Mouse (Mus musculus) T-cell, adult 2 months (primary cell): Measurements from ENCODE around the gene Rptor.

ENCODE experiments used
- DNase-seq: peaks from one replicate; pipeline ENCODE4 v3.0.0; 2022; ENCODE audit warnings: low spot score

The Rptor gene

GRCm38 (mm10) chr11:119907006-119907650 is 304.4 kb downstream of the Rptor start:
- no peak for DNase-seq

- DNase-seq, result no peak
These were observed 305.0 kb downstream of the Rptor start for GRCm38 (mm10) chr11:119907711-119908110.

DNA sequence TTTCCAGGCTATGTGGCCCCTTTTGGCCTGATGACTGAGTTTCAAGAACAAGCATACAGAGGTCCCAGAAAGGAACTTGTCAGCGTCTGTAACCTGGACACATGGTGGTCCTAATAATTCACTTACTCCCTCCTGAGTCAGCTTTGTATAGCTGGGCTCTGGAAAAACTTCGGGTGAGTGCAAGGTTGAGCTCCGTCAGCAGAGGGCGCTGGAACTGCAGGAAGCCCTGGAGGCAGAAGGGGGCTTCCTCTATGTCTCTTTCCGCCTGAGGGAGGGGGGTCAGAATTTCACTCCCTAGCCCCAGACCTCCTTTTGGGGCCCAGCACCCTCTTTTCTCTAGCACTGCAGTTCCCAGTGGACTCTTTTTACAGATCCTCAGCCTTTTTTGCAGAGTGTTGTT is 306.7 kb downstream of the Rptor start:
- DNase-seq, result peak; percentile 64

DNA sequence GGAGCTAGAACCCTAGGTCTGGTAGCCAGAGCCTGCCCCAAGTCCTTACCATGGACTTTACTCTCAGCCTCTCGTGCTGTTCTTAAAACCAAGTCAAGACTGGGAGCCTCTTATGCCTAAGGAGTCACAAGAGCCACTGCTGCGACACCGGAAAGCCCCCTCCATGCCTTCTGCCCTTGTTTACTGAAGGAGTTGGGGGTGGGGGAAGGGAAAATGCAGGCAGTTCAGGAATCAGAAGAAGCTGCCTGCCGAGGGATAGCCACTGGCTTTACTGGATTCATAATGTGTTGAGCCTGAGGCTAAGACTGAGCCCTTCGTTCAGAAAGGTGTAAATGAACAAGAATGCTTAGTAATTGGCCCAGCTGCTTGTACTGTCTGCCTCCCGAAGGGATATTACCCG is 310.1 kb downstream of the Rptor start:
- no peak for DNase-seq

DNA sequence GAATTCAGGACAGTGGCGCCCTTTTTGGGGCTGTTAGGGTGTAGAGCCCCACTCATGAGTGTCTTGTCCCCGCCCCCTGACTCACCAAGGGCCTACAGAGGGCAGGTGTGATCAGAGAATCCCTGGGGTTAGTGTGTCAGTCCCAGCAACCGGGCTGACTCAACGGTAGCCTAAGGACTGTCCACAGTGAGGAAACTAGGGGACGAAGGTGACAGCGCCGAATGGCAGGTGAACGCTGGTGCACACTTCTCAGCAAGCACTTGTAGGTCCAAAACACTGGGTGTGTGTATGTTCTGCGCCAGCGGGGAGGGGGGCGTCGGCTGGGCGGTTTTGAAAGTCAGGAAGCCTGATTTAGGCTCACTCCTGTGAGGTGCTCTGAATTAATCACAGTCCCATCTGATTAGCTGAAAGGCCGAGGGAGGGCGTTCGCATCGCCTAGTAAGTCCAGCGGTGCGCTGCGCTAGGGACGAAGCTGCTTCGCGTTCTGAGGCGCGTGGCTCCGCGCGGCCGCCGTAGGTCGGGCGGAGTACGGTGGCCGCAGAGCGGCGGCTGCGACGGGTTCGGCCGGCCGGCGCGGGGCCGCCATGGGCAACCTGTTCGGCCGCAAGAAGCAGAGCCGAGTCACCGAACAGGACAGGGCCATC is 310.7 kb downstream of the Rptor start, which contains the start of gene Chmp6:
TSS of gene Chmp6 (plus strand) at position 151 of the 644 bp plus-strand sequence.
- DNase-seq, result peak; percentile 71

DNA sequence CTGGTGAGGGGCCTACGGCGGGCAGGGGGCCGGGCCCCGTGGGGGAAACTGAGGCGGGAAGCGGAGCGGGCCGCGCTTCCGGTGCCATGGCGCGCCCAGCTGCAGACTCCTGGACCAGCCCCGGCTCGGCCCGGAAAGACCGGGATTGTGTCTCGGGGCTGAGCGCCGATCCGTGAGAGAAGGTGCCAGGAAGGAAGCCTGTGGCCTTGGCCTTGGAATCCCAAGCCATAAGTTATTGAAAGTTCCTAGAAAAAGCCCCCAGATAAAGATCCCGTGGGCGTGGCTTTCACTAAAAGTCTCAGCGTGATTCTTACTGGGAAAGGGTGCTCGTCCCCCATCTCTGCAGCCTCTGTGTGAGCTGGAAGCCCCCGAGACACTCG is 311.2 kb downstream of the Rptor start:
- no peak for DNase-seq

DNA sequence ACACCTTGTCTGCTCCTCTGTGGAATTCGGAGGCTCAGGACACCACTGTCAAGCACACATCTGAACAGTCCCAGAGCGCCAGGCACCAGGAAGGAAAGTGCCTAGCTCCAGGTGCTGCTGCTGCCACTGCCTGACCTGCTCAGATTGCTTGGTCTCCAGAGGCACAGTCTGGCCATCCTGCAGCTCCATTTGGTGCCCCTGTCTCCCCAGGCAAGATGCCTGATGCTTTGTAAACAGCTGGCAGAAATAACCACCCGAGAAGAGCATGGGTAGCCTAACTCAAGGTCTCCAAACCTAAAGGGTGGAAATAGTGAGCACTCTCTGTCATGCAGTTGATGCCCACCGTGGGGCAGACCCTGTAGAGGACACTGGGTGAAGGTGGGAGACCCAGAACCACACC is 311.7 kb downstream of the Rptor start:
- no peak for DNase-seq

DNA sequence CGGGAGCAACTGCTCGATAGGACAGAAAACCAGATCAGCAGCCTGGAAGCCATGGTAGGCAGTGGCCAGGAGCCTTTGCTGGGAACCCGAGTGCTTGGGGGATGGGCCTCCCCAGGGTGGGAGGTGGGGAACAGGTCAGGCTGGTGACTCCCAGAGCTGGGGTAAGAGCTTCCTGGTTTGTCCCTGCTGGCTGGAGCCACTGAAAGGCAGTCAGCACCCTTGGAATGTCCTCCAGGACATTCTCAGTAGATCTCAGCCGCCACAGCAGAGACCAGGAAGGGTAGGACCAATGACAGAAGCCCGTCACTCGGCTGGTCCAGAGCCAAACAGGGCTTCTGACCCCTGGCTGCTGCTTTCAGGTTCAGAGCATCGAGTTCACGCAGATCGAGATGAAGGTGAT is 313.0 kb downstream of the Rptor start:
- DNase-seq, result no peak

DNA sequence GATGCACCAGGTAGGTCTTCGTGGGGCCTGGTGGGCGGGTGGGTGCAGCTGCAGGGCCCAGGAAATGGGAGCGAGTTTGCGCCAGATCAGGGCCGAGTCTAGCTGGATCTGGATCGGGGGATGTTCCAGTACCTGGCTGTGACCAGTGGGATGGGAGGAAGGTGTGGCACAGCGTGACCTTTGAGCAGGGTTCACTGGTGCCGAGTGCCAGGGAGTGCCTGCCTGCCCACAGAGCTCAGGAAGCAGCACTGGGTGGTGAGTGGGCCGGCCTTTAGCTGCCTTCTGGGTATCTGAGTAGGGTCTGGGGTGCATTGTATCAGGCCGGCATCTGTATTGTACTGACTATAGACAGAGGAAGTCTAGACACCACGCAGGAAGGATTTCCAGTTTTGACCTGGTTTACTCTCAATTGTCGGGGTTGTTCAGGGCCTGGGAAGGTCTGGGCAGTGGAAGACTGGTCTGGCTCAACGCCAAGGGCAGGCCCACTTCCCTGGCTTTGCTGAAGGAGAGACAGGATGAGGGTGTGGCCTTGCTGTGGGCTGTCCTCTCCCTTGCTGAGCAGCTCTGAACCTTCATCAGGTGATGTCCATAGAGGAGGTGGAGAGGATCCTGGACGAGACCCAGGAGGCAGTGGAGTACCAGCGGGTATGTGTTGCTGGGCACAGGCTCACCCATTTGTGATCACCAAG is 313.5 kb downstream of the Rptor start:
- DNase-seq, result no peak

GRCm38 (mm10) chr11:119916834-119917469 is 314.2 kb downstream of the Rptor start:
- no peak for DNase-seq

DNA sequence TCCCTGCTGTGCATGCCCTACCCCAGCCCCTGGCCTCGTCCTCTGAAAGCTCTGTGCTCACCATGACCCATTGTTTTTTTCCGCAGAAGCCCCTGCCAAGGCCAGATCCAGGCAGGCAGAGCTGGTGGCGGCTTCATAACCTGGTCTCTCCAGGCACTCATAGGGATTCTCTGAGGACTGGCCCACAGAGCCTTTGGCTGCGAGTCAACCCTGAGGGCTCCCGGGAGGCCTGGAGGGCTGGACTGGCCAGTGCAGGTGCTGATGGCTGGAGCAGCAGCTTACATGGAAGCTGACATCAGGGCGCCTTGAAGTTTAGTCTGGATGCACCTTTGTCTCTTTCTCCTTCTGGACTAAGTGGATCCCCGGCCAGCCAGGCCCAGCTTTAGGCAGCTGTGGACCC is 315.8 kb downstream of the Rptor start:
- no peak for DNase-seq

GRCm38 (mm10) chr11:119919432-119919831 is 316.7 kb downstream of the Rptor start:
- DNase-seq, result no peak

DNA sequence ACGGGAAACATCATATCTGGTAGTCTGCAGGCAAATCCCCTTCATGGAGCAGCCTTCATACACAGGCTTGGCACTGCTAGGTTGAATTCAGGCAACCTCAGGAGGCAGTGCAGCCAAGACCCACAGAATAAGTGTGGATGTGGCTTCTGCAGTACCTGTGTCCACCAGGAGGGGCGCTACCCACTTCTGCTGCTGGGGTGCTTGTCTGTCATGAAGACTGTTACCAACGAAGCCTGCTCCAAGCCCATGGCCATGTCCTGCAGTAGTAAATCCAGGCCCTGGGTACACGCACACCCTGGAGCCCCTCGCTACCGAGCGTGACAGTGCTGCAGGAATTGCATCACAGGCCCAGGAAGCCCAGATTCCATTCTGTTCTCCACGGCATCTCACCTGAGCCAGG is 317.2 kb downstream of the Rptor start:
- peak; percentile 74 for DNase-seq

- no peak for DNase-seq
These were observed 318.0 kb downstream of the Rptor start for GRCm38 (mm10) chr11:119920668-119921067.

- no peak for DNase-seq
These were observed 322.5 kb downstream of the Rptor start for GRCm38 (mm10) chr11:119925176-119925575.

- DNase-seq, result no peak
These were observed 324.1 kb downstream of the Rptor start for GRCm38 (mm10) chr11:119926762-119927161.

- peak; percentile 91 for DNase-seq
These were observed 325.4 kb downstream of the Rptor start for GRCm38 (mm10) chr11:119928023-119928681.

DNA sequence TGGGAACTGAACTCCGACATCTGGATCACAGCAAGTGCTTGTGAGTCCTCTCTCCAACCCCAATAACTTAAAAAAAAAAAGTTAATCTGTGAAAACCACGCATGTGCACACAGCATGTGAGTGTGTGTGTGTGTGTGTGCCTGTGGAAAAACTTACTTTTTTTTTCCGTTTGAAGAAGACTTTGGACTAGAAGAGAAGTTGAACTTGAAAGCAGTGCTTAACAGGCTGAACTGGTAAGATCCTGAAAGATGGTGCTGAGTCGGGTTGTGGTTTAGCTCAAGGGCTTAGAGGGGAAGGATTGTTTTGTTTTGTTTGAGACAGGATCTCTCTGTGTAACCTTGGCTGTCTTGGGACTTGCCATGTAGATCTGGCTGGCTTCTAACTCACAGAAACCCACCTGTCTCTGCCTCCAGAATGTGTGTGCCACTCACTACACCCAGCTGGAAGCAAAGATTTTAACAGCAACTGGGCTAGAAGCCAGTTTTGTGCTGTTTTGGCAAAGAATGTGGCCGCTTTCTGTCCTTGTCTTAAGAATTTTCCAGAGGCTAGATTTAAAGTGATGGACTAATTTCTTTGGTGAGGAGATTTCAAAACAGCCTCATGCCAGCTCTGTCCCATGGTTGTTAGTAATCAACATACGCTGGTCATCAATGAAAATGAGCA is 327.0 kb downstream of the Rptor start:
- DNase-seq, result peak; percentile 39

DNA sequence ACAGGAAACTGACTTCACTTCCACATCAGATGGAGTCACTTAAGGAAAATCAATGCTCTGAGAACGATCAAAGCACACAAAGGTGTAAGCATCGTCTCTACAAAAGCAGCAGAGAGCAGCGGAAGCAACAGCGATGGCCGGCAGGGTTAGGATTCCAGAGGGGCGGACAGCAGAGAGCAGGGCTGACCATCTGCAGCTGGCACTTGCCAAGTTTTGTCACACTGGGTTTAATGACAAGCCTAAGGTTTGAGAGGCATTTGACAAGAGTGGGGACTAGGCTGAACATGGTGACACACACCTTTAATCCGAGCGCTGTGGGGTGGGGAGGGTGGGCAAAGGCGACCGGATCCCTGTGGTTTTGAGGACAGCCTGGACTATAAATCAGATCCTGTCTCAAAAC is 329.1 kb downstream of the Rptor start:
- no peak for DNase-seq

GRCm38 (mm10) chr11:119933142-119933541 is 330.4 kb downstream of the Rptor start:
- no peak for DNase-seq

GRCm38 (mm10) chr11:119933819-119934583 is 331.3 kb downstream of the Rptor start:
- peak; percentile 87 for DNase-seq
